Mouse (Mus musculus) ES-E14 (cell line): ENCODE measurements at regions not wholly inside any gene's neighbourhood (a gene's known extent, or its start where the extent isn't known, plus 50 kb on each side); places are given as distances from the start of the nearest gene placed in this dataset.

Source experiments
- CHD2 ChIP-seq: IDR thresholded peaks from 2 replicates; pipeline ENCODE4 v1.6.1; 2014; ENCODE audit warnings: mild to moderate bottlenecking, low read depth, low read length, inconsistent platforms
- ZC3H11A ChIP-seq: IDR thresholded peaks from 2 replicates; pipeline ENCODE4 v1.6.1; 2012; ENCODE audit warnings: low read depth, mild to moderate bottlenecking, inconsistent platforms, low read length, borderline replicate concordance
- ZNF384 ChIP-seq: IDR thresholded peaks from 2 replicates; pipeline ENCODE4 v1.6.1; 2012; ENCODE audit warnings: low read depth, low read length, inconsistent platforms

DNA sequence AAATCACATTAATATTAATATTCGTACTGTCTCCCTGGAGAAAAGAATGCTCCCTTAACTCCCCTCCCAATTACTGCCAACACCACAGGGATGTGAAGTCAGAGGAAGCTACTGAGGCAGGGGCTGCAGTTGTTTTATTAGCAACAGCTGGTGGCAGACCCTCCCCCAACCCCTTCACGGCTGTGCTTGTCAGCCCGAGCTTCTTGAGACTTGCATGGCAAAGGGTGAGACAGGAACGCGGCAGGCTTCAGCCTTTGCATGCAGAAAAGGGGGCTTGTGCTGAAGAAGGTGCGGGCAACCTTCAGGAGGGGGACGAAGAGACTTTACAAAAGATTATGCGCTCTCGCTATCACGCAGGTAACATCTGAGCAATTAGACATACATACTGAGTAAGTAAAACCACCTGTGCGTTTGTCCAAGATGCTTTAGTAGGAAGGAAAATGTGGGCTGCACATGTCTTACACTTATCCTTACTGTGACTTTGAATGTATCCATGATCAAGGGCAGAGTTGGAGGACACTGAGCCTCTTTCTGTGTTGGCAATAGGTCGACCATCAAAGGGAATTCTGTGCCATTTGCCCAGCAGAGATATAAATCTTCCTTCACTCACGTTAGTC, 76.9 kb downstream of the Zbtb18 start:
- TF ChIP-seq ZNF384 (no peak), ZC3H11A (no peak), CHD2 (no peak)
